Mouse (Mus musculus): ENCODE results near the gene Prlh.

Prlh gene

DNA sequence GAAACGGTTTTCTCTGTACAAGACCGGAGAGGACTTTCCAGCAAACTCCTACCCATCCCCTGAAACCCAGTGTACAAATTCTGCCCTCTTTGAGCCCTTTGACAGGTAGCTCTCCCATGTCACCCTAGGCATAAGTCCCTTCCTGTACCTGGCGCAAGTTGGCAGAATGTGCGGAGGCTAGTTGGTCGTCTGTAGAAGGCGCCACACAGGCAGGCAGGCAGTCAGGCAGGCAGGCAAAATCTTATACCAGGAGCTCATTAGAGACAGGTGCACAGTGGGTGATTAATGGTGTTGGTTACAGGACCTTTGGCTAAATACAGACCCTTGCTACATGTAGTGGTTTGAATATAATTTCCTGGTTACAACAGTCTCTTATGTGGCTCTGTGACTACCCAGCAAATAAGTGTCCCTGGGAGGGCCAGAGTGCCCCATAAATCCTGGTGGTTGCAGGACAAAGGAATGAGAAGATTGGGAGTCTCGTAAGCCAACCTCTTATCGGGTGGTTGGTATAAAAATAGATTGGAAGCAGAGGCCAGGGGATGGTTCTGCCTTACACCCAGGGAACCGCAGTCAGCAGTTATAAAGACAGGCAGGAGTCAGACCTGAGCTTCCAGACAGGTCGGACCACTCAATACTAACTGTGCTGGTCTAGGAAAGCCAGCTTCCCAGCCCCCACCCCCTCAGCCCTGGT is 47.1 kb downstream of the Prlh start:
- no peak for DNase-seq (ENCODE audit: extremely low read depth, low read depth)

DNA sequence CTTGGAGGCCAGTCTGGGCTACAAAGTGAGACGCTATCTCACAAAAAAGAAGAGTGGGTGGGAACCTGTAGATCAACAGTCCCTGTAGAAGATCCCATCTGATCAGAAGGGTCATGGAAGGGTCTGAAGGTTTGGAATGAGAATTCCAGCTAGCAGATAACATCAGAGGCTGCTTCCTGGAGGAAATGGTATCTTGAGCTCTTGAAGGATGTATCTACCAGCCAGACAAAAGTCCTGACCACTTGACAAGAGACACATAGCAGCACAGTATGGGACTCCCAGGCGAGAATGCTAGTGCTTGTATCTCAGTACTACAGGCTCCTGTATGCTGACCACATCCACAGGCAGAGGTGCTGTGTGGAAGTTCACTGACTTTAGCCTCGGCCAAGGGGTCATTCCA is 48.2 kb downstream of the Prlh start:
- DNase-seq (ENCODE audit: extremely low read depth, low read depth): no peak

DNA sequence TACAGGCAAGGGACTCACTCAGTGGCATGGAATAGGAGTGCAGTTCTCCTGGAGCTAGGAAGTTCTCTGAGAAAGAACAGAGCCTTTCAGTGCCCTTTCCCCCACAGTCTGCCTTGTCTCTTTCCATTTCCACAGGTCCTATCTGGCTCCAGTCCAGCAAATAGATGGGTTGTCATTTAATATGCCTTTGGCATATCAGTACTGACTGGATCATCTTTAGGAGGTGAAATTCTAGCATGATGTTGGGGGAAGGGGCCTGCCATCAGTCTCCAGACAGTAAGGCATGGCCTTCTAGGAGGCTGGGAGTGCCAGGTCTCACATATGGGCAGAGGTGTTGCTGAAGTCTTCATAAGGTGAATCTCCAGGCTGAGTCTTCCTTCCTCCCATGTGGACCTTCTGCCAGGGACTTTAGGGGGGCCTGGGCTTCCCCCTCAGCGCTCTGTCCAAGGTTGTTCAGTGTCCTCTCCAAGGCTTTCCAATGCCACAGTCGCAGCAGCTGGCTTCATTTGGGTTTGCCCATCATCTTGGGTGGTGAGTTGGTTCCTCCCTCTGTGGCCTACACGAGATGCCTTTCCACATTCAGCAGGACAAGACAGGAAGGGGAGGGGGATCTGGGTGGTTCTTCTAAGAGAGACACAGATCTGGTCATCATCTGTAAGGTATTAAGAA is 49.1 kb downstream of the Prlh start:
- DNase-seq (ENCODE audit: extremely low read depth, low read depth): no peak

DNA sequence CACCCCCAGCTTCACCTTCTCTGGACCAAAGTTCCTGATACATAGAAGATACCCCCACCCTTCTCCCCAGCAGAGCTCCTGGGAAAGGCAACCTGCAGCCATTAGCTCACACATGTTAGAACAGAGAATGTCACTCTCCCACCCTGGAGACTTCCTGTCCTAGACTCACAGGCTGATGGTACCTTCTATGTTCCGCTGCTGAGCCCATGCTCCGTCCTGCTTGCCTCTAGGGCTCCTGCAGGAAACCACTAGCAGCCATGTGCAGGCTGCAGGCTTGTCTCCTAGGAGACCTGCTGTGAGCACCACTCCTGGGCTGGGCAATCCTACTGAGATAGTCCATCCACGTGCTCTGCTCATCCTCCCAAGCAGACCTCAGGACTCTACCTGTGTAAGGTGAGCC is 49.7 kb downstream of the Prlh start:
- DNase-seq (ENCODE audit: extremely low read depth, low read depth): no peak
